Comparison of ENCODE assay signal across 18 mouse cellular contexts in genomic region chr17:63878889-63879288, GRCm38 (mm10). TPM values are rescaled to one million over a fixed set of nuclear protein-coding genes. Genes with fewer than 3 reads are reported as not detected.
A peak's percentile ranks its signal among the peaks of the same experiment; 100 is the strongest.
DNase-seq lines count a peak whose midpoint lies in the region; ATAC-seq and TF ChIP-seq lines count a peak whose summit lies in the region.
"Had no signal": no experiment of that assay in that cellular context is flagged by ENCODE, and none has a peak within 500 bp of the region (broad histone marks: within the 10 kb centered on the region; RNA-seq: fewer than 3 reads in every experiment).

No protein-coding gene starts in this region.

- no peak overlapping the region for H3ac ChIP-seq in C2C12 (ENCODE audit: control insufficient read depth, insufficient read length, low read depth)

- H3K79me3 ChIP-seq in C2C12 (ENCODE audit: low read depth): peaks cover 13% of the 10 kb centered on the region

- H3K27me3 ChIP-seq in C2C12 (ENCODE audit: control insufficient read depth, insufficient read depth, insufficient read length): no peaks in the 10 kb centered on the region
- H3K27me3 ChIP-seq: CH12.LX; heart, embryonic 15.5 days; neural tube, embryonic 13.5 days had no signal

- DNase-seq in gastrocnemius, adult 18-20 months (ENCODE audit: low spot score): peak; percentile 39
- DNase-seq in gastrocnemius, adult 8-10 months (ENCODE audit: low spot score in 2 of 2): no peak
- peak; percentile 27 to 55 for DNase-seq in layer of hippocampus, adult 18-20 months (ENCODE audit: low spot score in 2 of 2)
- DNase-seq in layer of hippocampus, postnatal 10 days (ENCODE audit: low spot score in 2 of 2): no peak
- peak; percentile 23 for DNase-seq in gastrocnemius, postnatal 25 days
- DNase-seq in spleen, postnatal 4 days (ENCODE audit: low spot score in 2 of 2): no peak
- DNase-seq: adrenal gland, postnatal 14 days; cerebellum, adult 11-12 months; kidney, postnatal 36 days; lung, embryonic 14.5 days; spleen, adult 18-20 months had no signal

- no peaks in the 10 kb centered on the region for H3K36me3 ChIP-seq in C2C12 (ENCODE audit: control insufficient read depth, insufficient read depth)
- H3K36me3 ChIP-seq: heart, embryonic 15.5 days; neural tube, embryonic 13.5 days had no signal

- H3K4me3 ChIP-seq in C2C12 (ENCODE audit: insufficient read depth, poor library complexity, severe bottlenecking): no peak overlapping the region
- H3K4me3 ChIP-seq: heart, embryonic 15.5 days; neural tube, embryonic 13.5 days had no signal

- peaks cover 69% of the 10 kb centered on the region for H3K79me2 ChIP-seq in C2C12 (ENCODE audit: control insufficient read depth, insufficient read depth)

- no peak for TF ChIP-seq CTCF in C2C12 (IDR thresholded peaks at IDR 0.05; ENCODE audit: control insufficient read depth, insufficient read depth, insufficient read length)

- ATAC-seq in monocyte, adult 5-6 weeks (replicated peaks; ENCODE audit: insufficient number of reproducible peaks, low FRiP score, low TSS enrichment, poor library complexity, severe bottlenecking): no peak
- ATAC-seq: intestine, postnatal 0 days had no signal

TF ChIP-seq in C2C12, 6 proteins besides CTCF, POLR2A, EP300 and RAD21:
- TF ChIP-seq MYOD1 (IDR thresholded peaks at IDR 0.05; ENCODE audit: control insufficient read depth, insufficient read length, low read depth): peak; percentile 98
- TF ChIP-seq CEBPB (IDR thresholded peaks at IDR 0.05; ENCODE audit: low read depth): no peak
- TF ChIP-seq USF1 (IDR thresholded peaks at IDR 0.05; ENCODE audit: low read depth): no peak
- TF ChIP-seq MAX (IDR thresholded peaks at IDR 0.05): peak; percentile 32
- no peak for TF ChIP-seq MYOG (IDR thresholded peaks at IDR 0.05; ENCODE audit: control insufficient read depth, extremely low read depth, insufficient read length)
- TF ChIP-seq FOSL1 (IDR thresholded peaks at IDR 0.05; ENCODE audit: insufficient read depth, low read length, poor library complexity, severe bottlenecking): peak; percentile 35

RNA-seq across cellular contexts. Expression of gene A930002H24Rik, which starts 15.3 kb away (rescaled TPM):
- not detected for total RNA-seq in gastrocnemius, adult 18-20 months (2021)
- total RNA-seq in gastrocnemius, adult 8-10 months (2022): not detected
- not detected for total RNA-seq in layer of hippocampus, adult 18-20 months (2021)
- total RNA-seq in layer of hippocampus, postnatal 10 days (2021): under 1 TPM in 1 of 2 experiments, not detected in 1; 0.85 TPM
- 0.77 TPM for polyA plus RNA-seq in C2C12 (2012; fragmentation: generic; extraction: Trizol)
- not detected for total RNA-seq in gastrocnemius, postnatal 25 days (2021)
- total RNA-seq in monocyte, adult 5-6 weeks (2017): 3.2 TPM in 1 of 3 replicates, not detected in the others
- total RNA-seq: CH12.LX; megakaryocyte-erythroid progenitor cell, adult 5-6 weeks had no signal

RNA-seq across cellular contexts. Expression of gene Fer, which starts 16.0 kb away (rescaled TPM):
- total RNA-seq in gastrocnemius, adult 18-20 months (2021): 10 to 100 TPM; 12.2 to 14.4 TPM
- 10 to 100 TPM; 10.9 to 13.8 (median 12.4) TPM for total RNA-seq in gastrocnemius, adult 8-10 months (2022)
- total RNA-seq in layer of hippocampus, adult 18-20 months (2021): 10 to 100 TPM; 33.5 to 35.4 TPM
- total RNA-seq in layer of hippocampus, postnatal 10 days (2021): 10 to 100 TPM; 35.0 to 37.8 TPM
- 8.8 TPM for polyA plus RNA-seq in C2C12 (2012; fragmentation: generic; extraction: Trizol)
- total RNA-seq in gastrocnemius, postnatal 25 days (2021): 10 to 100 TPM in 1 of 2 experiments, 1 to 10 TPM in 1; 9.5 to 10.9 TPM
- total RNA-seq in monocyte, adult 5-6 weeks (2017): 22.1 to 23.8 TPM (median 22.5 TPM) in 3 replicates

Comparison
In these comparisons a context has a peak if more than half of its experiments do, and no peak if none do; other contexts are left out.
1. DNase-seq: peak in gastrocnemius, adult 18-20 months (single experiment), layer of hippocampus, adult 18-20 months (2 of 2) and gastrocnemius, postnatal 25 days (single experiment); none in gastrocnemius, adult 8-10 months (0 of 2), layer of hippocampus, postnatal 10 days (0 of 2) and spleen, postnatal 4 days (0 of 2).